Mouse (Mus musculus) neutrophil, adult 5-6 weeks (primary cell): ENCODE data around the gene Micall2. TPM values are rescaled to one million over a fixed set of nuclear protein-coding genes. Genes with fewer than 3 reads are reported as not detected.
"Not testable (repeated sequence)": the region's sequence is repeated elsewhere in the genome, so short reads cannot be mapped to it uniquely, and the experiment has no call there.

ENCODE experiments used
- ATAC-seq: fragments of 151-379, 151-347 bp; 2 replicates; pipeline ENCODE4 v1.8.0; 2017; ENCODE audit warnings: mild to moderate bottlenecking, moderate TSS enrichment; ENCODE audit not compliant: insufficient number of reproducible peaks, poor library complexity, low FRiP score, severe bottlenecking; ENCODE audit errors: extremely low read depth
- total RNA-seq: library from RNA; stranded (forward); fragments of 200-1000 nt; gene quantifications from 2 replicates; pipeline ENCODE4 v1.2.3, GENCODE M21; 2017

The Micall2 gene
- total RNA-seq: 0.23 and 0.37 TPM in 2 replicates

DNA sequence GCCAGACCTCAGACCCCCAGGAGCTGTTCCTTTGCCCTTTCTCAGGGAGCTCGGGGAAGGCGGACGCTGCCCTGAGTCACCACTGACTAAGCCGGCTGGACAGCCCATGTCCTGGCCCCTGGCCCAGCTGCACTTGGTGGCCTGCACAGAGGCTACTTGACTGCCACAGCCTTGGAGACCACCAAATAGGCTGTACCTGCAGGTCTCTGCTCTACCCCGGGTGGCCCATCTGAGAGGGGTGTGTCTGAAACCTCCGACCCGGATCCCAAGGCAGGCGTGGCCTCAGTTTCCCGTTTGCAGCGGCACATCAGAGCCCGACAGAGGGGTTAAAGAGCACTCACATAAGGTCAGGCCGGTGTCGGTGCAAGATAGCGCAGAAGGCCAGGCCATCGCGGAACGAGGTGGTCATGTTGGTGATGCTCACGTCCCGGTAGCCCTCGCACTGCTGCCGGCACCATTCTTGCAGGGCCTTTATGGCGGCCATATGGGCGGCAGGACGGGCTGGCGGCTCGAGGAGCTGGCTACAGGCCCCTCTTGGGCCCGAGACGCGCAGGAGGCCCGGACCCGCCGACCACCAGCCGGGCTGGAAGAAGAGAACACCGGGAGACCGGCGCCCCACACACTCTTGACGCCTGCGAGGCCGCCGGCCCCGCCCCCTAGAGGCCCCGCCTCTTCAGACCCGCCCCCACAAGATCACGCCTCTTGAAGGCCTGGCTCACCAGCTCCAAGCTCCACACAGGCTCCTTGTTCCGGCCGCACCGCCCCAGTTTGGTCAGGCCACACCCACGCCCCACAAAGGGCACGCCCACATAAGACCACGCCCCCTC lies at the start of gene Micall2:
TSS of gene Micall2 (minus strand) at position 660 of the 827 bp plus-strand sequence.
- peak; percentile 90 for ATAC-seq

DNA sequence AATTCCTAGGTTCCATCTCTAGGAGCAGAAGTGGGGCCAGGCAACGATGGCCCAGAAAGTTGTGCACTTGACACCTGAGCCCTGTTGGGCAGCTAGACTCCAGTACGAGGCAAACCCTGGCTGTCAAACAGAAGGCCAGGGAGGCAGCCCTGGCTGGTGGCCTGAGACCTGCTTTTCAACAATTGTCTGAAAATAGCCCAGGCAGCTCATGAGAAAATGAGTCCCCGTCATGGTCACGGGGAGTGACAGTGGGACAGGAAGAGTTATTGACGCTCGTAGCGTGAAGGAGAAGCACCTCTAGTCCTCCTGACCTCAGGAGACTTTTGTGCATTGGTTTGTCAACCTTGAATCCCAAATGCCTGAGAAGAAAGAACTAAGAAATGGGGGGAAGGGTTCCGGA lies 45.3 kb upstream of the Micall2 start:
- ATAC-seq: no peak

DNA sequence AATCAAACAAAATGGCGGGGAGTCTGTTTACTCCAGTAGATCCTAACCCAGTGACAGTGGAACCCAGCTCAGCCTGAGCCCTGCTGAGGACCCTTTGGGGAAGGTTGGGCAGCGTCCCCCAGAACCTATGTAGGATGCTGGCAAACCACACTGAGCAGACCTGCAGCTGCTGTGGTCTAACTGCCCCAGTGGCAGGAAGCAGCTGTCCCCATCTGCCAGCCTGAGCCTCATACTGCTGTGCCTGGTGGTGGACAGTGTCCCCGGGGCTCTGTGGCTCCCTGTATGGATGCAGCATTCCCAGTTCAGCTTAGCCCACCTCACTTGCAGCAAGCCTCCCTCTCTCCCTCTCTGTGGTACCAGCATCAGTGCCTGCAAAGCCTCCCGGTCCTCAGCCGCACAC lies 40.8 kb upstream of the Micall2 start:
- no peak for ATAC-seq

DNA sequence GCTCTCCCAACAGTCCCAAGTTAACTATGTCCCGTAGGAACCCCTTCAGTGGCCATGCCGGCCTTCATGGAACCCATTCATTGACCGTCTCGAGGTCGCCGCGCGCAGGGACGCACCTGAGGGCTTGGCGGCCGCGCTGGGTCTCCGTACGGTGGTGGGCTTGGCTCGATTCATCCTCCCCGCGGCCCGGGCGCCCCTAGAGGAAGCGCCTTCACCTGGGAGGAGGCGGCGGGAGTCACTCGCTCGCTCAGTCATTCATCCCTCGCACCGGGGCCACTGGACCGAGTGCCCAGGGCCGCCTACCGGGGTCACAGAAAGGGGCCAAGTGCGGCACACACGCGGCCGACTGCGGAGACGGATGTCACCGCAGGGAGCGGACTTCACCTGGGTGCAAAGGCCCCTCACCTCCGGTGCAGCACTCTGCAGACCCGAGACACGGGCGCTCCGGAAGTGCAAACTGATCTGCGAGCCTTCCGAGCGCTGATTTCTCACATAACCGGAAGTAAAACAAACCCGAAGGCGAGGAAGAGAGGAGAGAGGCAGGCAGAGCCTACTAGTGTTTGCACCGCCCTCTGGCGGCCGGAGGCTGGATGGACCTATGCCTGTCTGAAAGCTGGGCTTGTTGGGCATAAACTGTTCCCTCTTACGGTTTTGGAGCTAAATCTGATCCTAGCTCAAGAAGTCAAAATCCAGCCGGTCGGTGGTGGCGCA lies 39.2 kb upstream of the Micall2 start, which contains the start of gene Ints1:
TSS of gene Ints1 (minus strand) at position 459 of the 711 bp plus-strand sequence.
- ATAC-seq: peak; percentile 94

- no peak for ATAC-seq
Measured at GRCm38 (mm10) chr5:139768216-139768615, 32.1 kb upstream of the Micall2 start.

DNA sequence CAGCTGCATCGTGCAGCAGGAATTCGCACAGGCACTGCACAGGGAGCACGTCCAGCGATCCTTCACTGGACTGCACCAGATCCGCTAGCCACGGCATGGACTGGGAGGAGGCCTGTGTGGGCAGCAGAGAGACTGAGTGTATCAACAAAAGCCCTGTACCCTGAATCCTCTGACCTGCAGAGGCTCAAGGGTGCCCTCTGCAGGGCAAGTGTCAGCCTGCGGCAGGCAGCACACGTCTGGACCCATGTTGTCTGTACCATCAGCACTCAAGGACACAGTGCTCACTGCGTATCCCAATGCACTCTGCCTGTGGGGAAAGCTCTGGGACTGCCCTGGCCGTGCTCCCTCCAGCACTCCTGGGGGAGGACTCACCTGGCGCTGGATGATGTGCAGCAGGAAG lies 28.2 kb upstream of the Micall2 start:
- no peak for ATAC-seq

- no peak for ATAC-seq
Measured at GRCm38 (mm10) chr5:139758096-139758495, 22.0 kb upstream of the Micall2 start.

DNA sequence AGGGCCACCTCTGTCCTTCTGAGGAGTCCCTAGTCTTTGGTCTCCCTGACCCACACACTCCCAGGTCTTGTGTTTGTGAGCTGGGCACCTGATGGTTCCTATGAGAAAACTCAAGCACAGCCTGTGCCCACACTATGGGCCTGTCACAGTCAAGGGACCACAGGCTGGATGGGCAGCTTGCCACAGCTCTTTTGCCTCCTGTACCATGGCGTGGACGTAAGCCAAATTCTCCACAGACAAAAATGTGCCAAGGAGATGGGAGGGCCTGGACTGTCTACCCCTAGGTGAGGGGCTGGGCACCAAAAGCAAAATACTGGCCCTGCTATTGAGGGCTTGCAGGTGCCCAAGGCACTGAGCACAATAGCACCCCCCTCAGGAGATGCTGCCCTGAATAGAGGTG lies 20.4 kb upstream of the Micall2 start:
- no peak for ATAC-seq

GRCm38 (mm10) chr5:139756135-139756534 lies 20.0 kb upstream of the Micall2 start:
- no peak for ATAC-seq

DNA sequence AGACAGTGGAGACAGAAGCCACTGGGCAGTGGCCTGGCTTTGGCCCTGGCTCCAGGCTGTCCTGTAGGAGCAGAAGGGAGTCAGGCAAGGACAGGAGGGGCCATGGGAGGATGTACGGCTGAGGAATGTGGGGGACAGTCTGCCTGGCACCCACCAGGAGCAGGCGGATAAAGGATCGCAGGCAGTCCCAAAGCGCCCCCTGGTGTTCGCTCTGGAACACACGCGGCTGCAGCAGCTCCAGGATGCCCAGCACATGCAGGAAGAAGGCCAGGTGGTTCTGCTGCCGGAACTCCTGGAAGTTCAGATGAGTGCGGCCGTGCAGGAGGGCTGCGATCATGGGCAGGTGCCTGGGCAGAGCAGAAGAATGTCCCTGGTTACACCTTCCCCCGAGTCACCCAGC lies 18.6 kb upstream of the Micall2 start:
- no peak for ATAC-seq

- no peak for ATAC-seq
Measured at GRCm38 (mm10) chr5:139750535-139750934, 14.4 kb upstream of the Micall2 start.

DNA sequence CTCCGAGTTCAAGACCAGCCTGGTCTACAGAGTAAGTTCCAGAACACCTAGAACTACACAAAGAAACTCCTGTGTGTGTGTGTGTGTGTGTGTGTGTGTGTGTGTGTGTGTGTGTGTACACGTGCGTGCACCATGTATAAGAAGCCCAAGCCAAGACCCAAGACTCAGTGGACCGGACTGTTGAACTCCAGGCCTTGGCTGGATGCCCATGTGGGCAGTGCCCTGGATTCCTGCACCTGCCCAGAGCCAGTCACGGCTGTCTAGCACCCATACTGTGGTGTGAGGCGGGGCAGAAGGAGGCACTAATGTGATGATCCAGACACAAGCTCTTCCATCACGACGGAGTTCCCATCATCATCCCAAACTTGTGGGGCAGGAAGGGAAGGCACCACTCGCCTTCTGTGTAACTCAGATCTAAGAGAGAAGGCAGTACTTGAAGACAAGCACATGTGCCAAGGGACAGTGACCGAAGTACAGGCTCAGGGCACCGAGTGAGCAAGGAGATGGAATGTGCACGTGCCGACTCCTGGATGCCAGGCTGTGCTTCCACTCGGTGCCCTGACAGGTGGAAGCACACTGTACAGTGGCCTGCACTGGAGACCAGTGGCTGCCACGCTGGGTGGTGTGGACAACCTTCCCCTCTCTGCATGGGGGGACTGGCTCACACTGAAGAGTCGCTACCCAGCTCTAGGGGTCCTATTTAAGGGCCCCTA lies 13.4 kb upstream of the Micall2 start:
- no peak for ATAC-seq

DNA sequence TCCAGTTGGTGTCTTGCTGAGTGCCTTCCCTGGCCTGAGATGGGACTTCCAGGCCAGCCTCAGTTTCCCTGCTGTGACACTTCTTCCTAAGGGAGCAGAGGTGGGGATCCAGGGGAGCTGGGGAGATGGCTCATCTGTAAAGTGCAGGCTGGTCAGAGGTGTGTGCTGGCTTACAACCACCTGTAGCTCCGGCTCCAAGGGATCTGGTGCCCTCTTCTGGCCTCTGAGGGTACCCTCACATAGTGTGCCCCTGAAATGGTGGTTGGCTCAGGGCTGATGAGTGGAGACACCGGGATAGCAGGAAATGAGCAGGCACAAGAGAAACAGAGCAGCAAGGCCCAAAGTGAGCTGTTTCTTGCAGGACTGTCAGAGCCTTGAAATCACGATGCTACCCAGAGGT lies 9.6 kb upstream of the Micall2 start:
- ATAC-seq: peak; percentile 37; the same call in 1 of the 2 replicates

DNA sequence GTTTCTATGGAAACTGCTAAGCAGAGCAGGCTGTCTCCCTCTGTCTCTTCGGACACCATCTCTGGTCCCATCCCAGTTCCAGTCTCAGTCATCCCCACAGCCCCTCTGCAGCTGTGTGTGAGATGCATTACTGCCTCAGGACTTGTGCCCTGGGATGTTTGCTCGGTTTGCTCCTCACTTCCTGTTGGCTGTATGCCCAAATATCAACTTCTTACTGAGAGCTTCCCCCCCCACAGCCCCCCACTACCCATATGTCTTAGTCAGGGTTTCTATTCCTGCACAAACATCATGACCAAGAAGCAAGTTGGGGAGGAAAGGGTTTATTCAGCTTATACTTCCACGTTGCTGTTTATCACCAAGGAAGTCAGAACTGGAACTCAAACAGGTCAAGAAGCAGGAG lies 6.5 kb upstream of the Micall2 start:
- ATAC-seq: not testable (repeated sequence)

DNA sequence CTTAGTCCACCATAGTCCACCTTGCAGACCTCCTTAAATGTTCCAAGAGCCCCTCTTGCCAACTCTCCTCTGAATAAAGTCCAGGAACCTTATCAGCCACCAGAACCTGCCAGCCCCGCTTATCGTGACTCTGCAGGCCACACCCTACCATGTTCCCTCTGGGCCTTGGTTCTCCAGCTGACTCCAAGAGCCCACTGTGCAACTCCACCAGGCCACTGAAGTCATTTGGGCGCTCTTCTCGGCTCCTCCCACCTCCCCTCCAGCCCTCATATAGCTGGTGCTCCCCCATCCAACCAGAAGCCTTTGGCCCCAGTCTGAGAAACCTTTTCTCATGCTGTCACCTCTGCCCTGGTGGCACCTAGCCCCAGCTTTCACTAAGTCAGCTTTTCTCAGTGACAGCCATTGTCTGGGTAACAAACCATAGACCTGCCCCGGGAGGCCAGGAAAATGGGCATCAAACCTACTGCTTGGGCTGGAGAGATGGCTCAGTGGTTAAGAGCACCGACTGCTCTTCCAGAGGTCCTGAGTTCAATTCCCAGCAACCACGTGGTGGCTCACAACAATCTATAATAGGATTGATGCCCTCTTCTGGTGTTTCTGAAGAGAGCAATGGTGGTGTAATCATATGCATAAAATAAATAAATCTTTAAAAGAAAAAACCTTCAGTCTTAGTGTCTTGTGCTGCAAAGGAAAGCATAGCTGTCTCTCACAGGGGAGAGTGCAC lies 2.6 kb upstream of the Micall2 start:
- no peak for ATAC-seq

- no peak for ATAC-seq
Measured at GRCm38 (mm10) chr5:139737841-139738591, 1.9 kb upstream of the Micall2 start.

GRCm38 (mm10) chr5:139736504-139736940 lies 386 bp upstream of the Micall2 start:
- ATAC-seq: no peak

- no peak for ATAC-seq
Measured at GRCm38 (mm10) chr5:139734746-139735145, 1.4 kb downstream of the Micall2 start.
